Mouse (Mus musculus) fat pad, adult 2 months (tissue): ENCODE data around the gene Chst11.

Experiments
- DNase-seq: peaks from one replicate; pipeline ENCODE4 v3.0.0-alpha.2; 2011; ENCODE audit warnings: low read depth, low spot score; ENCODE audit errors: extremely low read depth

Chst11 gene

DNA sequence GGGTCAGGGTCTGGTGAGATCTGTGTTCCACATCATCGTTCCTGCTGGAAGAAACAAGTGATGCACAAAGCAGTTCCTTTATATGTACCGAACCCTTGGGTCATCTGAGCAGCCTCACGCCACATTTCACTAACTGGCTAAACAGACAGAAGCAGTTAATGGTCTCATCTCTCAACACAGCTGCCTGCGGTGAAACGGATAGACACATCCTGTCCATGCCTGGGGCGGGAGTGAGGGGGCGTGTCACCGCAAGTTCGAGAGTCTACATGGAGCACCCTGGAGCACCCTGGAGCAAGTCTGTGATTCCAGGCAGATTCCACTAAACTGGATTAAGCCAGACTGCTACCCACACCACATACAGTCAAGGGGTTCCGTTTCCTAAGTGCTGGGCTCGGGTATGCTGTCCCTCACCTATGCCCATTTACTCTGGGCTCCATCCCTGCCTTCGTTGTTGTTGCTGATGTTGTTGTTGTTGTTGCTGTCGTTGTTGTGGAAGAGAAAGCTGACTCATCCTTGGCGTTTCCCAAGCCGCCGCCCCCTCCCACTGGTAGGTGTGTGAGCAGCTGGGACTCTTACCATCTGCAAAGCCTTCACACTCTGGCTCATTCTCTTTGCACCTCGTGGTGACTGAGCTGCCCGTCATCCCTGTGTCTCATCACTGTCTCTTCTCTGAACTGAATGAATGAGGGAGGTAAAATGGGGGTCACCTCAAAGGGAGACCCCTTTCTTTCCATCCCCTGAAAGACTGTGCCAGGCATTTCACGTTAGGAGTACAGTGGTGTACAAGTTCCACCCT is 86.7 kb downstream of the Chst11 start:
- DNase-seq: no peak

DNA sequence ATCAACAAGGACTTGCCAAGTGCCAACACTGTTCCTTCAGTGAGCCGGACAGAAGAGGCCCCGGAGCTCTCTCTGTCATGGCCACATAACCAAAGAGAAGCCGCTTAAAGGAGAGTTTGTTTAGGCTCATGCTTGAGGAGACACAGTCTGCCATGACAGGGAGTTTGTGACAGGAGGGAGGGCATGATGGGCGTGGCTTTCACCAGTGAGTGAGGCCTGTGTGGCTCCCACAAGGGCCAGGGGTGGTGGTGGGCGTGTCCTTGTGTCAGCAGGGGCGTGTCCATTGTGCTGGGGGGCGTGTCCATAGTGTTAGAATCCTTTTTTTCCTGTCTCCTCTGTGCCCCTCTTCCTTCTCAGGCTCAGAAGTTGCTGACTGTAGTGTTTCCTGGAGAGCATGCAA is 87.8 kb downstream of the Chst11 start:
- no peak for DNase-seq

DNA sequence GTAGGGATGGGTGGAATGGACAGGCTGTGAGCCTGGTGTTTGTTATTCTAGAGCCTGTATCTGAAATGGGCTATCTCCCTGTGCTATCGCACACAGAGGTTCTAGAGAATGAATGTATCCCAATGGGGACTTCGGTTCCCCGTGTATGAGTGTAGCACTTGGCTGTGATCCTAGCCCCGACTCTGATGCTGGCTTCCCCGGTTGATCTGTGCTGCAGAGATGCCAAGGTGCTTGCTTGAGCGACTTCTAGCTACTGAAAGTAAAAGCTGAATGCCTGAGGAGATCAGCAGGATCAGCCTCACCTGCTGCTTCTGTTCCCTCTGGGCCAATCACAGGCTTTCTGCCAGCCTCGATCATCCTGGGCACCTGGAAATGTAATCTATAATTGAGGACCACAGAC is 91.5 kb downstream of the Chst11 start:
- DNase-seq: no peak

DNA sequence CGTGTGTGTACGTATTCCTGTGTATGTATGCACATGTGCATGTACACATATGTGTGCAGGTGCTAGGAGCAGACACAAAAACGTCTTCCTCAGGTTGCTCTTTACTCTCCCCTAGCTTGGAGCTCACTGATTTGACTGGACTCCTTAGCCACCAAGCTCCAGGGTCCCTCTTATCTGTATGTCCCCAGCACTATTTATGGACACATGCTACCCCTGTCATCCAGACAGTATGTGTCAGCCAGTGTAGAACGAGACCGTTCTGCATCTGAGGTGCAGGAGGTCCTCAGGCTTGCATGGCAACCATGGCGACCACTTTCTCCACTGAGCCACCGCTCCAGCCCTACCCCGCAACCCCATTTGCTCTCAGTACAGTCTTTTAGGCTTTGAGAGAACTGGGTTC is 93.4 kb downstream of the Chst11 start:
- DNase-seq: no peak

DNA sequence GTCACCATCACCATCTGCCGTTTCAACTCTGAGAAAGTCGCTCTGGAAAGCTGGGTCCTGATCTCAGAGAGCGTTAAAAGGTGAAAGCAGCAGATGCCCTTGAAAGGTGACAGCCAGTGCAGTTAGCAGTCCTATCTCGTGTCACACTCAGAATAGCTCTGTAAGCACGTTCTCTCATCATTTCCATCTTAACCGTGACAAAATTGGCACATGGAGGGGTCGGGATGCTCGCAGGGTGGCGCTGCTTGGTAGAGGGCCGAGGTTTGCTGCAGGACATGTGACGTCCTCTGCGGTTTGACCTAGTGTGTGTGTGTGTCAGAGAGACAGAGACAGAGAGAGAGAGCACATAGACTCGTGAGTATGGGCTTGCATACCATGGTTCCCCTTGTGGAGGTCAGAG is 94.5 kb downstream of the Chst11 start:
- no peak for DNase-seq

DNA sequence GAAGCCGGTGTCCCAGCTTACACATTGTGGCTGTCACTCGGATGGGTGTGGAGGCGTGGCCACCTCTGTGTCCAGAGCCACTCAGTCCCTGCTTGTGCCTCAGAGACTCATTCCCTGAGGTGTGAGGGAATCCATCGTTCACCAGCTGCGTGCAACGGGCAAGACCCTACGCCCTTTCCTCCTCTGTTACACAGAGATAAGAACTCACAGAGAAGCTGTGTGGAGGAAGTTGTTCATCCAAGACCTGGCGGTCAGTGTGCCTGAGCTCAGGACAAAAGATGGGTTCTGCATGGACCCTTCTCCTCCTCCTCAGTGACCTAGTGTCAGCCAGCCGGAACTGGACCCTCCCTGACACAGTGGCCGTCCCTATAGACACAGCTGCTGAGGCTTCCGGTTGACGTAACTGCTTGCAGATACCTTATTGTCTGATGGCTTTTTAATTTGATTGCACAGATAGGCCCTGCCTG is 95.0 kb downstream of the Chst11 start:
- no peak for DNase-seq

DNA sequence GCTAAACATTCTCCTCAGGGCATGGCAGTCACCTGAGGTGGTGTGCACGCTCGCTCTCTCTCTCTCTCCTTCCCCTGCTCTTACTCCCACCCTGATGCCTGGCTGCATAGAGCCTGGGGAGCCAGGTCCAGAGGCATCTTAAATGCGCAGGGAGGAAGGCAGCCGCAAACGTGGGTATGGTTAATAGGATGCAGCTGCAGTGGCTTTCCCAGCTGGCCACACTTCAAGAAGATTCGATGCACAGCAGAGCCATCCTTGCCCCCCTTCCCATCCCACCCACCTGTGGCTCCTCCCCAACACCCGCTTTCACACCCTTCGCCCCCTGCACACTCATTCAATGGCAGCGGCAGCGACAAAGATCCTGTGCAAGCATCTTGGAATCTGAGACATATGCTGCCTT is 95.6 kb downstream of the Chst11 start:
- DNase-seq: no peak

DNA sequence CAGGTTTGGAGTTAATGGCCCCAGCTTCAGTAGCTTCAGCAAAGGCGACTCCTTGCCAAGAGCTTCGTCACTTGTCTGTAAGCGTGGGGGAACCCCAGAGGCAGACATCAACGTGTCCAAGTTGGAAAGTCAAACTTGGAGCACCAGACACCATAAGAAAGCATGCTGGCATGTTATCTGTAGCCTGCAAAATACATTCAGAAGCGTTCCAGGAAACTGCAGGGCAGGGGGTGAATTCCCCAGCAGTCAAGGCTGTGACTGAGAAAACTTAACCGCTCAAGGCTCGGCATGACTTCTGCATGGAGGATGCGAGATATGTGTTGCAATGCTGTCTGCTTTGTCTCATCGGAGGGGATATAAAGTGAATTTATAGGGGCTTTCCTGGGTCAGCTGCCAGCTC is 98.6 kb downstream of the Chst11 start:
- DNase-seq: no peak

DNA sequence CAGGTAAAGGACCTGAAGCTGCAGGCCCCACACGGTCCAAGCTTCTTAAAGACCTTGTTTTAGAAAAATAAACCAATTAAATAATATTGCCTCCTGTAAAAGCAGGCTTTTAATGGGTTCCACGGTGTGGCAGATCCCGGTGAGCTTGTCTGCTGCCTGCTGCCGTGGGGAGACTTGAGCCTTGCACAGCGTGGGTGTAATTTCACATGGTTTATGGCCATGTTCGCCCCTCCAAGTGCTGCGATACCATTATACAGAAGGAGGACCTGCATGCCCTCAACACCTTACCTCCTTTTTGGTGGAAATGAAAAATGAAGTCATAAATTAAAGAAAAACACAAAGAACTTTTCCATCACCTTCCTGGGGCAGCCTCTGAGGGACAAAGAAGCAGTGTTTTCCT is 103.0 kb downstream of the Chst11 start:
- DNase-seq: no peak

DNA sequence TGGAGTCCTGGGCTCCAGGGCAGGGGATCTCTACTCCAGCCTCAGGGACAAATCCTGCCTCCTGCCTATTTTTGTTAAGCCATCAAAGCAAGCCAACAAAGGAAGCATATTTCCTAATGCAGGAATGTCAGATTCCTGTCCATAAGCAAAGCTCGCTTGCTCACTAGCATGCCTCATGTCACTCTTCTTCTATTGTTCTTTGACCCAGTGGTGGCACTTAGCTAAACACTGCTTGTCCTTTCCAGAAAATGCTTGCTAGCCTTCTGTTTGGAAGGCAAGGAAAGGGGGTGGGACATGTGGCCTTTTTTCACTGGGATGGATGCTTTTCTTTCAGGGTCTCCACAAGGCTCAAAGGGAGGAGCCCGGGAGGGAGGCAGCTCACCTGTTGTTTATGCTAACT is 103.5 kb downstream of the Chst11 start:
- DNase-seq: no peak

DNA sequence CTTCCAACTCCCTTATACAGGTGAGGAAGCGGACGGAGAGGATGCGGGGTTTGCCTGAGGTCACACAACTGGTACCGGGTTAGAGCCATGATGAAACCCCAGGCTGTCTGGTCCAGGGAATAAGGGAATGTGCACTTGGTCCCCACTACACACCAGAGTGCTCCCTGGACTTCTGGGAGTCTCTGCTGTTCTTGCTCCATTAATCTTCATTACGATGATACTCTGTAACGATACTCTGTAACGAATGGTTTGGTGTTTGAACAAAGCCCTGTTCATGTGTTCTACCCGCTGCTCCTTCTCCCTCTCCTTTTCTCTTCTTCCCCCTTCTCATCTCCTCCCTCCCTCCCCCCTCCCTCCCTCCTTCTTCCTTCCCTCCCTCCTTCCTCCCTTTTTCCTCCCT is 104.9 kb downstream of the Chst11 start:
- no peak for DNase-seq

DNA sequence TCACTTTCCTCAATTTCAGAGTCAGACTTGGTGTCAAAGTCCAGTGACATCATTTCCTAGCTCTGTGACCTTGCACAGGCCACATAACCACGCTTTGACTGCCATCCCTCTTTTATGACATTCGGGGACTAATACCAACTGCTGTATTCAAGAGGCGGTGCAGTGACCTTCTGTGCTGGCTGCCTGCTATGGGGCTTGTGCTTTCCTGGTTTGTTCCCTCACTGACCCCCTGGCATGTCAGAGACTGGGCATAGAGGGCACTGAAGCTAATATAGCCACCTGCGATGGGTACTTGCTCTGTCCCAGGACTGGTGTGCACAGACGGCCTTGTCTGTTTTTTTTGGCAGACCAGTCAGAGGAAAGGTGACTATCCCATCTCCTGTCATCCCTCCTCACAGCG is 108.4 kb downstream of the Chst11 start:
- DNase-seq: no peak

DNA sequence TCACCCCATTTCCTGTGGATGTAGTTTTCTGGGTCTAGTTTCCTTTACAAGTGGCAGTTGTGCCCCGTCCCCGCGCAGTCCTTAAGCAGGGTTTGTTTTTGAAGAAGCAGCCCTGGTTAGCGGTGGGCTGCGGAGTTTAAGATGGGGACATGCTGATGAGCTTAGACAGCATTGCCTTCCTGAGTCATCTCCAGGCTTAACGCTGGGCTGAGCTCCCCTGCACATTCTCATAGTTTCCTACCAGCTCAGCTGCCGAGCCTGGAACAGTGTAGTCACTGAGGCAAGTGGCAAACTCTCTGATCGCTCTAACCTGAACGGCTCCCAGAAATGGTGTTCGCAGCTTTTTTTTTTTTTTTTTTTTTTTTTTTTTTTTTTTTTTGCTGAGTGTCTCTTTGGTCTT is 109.0 kb downstream of the Chst11 start:
- DNase-seq: no peak

DNA sequence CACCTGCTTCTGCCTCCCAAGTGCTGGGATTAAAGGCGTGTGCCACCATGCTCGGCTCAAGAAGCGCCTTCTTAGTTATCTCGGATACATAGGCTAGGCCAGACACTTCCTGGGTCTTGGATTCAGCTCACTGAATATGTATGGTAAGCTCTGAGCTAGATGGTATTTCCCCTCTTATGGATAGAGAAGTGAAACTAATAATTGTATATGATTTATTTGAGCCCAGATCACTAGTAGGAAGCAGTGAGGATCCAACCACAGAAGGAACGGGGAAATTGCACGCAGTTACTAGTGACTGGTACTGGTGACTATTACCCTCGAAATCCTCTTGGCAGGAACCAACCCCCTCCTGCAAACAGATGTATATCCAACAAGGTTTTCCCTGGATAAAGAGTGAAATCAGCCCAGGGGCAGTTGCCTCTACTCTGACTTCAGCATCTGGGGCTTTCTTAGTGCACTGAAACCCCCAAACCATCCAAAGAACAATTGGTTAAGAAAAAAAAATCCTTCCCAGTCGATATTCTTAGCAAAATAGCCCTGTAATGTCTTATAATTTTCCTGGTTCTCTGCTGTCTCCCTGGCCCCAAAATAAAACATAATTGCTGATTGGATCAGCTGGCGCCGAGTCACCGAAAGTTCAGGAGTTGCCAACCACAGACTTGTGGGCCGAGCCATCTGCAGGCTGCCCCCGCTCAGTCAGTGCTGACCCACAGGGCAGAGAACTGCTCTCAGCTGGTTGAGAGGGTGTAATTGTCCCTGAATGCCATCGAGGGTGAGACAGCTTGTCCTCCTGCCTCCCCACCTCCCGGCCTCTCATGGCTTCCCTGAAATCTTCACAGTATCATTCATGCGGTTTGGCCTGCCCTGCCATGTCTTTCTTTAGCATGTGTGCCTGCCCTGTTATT is 109.8 kb downstream of the Chst11 start:
- no peak for DNase-seq

DNA sequence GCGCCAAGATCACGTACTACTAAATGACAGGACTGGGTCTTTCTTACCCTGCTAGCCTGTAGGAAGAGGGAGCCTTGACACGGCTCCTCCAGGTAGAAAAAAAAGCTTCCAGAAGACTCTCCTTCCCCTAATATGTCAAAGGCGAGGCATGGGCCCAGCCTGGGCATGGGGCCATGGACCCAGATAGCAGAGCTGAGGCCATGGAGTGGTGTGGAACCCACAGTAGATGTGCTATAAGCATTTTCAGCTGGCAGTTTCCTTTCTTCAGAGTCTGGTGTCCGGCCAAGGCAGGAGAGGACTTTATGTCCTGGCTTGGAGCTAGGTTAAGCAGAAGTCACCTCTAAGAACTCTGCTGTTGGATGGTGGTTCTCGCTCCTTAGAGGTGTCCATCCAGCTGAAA is 111.0 kb downstream of the Chst11 start:
- DNase-seq: no peak

DNA sequence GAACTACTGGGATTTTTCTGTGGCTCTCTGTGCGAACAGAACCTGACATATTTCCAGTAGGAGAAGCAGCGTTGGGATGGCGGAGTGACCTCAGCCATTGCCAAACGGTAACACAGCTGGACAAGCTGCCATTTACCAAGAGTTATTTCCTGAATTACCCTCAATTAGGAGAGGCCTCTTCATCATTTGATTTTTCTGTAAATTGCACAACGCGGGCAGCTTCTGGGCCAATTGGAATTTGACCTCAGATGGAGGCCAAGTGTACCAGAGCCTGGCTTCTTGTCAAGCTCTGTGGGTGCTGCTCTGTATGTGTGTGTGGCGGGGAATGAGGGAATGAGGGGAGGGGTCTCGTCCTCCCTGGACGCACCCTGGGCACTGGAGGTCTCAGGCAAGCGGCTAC is 113.6 kb downstream of the Chst11 start:
- DNase-seq: no peak

DNA sequence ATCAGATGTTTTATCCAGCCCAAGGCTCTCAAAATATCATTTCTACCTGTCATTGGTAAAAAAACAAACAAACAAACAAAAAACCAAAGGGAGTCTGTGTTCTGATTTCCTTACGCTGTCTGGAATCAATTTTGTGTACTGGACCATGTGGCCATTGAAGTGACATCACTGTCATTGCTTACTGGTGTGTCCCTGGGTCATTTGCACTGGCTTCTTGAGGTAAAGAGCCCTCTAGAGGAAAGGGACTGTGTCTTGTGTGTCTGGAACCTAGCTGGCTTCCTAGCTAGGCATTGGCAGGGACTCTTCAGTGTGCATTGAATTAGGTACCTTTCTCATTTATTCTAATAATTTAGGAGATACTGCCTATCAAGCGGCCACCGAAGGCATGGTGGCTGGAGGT is 114.4 kb downstream of the Chst11 start:
- DNase-seq: no peak

DNA sequence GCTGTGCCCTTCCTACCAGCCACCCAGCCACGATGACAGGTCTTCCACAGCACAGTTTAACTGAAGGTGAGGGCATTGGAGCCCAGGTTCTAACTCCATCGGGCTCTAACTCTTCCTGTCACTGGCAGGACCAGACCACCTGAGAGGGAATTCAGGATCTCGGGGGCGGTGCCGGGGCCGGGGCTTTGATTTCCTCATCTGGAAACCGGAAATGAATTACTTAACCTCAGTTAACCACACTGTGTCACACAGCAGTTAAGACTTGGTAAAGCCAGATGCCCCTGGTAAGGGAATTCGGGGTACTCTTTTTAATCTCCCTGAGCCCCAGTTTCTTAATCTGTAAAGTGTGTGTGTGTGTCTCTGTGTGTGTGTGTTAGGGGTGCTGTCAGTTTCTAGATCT is 115.6 kb downstream of the Chst11 start:
- DNase-seq: no peak

DNA sequence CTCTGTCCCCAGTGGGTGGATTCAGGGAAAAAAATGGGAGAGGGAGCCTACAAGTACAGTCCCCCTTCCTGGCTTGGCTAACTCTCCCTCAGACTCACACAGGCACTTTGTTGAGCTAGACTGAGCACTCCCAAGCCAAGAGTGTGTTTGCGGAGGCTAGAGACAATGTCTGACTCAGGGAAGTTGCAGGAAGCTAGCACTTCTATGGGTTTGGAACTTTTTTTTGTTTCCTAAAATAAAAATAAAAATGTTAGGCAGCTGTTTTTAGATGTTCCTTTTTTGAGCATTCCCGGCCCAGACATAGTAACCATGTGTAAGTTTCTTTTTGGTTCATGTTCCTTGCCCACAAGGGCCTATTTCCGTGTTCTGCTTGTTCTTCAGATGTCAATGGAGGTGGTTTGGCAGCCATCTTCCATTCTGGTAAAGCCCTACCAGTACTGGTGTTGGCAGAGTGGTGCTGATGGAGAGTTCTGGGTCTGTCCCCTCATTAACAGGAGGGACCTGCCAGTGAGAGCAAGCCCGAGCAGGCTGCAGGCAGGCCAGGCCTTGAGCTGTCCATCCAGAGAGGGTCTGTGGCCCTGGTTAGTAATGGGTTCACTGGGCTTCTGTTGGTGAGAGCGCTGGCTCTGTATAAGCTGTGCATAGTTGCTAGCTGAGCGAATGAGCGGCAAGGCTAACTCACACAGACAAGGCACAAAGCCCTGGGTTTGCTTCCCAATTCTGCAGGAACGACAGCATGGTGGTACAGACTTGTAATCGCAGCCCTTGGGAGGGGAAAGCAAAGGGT is 116.3 kb downstream of the Chst11 start:
- DNase-seq: no peak

DNA sequence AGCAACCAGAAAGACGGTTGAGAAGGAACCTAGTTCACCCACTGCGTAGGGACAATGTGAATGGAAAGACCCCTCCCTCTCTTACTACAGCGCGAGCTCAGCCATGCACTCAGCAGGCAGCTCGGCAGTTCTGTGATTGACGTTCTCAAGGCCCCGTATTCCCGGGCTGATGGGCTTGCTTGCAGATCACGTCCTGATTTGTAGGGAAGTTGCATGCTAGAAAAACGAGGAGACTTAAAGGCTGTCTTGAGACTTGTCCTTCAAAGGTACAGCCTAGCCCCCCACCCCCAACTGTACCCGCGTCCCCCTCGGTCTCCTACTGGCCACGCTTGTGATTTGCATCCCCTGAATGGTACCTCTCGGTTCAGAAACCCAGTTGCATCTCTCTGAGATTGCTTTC is 117.4 kb downstream of the Chst11 start:
- DNase-seq: no peak

DNA sequence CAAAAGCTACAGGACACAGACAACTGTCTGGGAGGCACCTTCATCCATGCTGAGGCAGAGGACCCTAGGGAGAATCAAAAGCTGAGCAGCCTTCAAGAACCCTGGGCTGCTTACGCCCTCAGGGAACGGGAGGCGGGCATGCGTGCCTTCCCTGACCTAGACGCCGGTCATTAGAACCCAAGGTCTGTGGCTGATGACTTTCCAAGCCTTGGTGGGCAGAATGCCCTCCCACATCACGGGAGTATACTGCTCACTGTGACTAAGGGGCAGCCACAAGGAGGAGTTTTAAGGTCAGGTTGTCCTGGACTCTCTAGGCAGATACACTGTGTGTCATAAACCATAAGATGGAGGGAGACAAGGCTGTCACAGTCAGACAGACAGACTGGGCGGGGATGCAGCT is 118.9 kb downstream of the Chst11 start:
- DNase-seq: no peak
